Mouse (Mus musculus): ENCODE measurements around the gene Ces5a.
"Not testable (repeated sequence)": the region's sequence is repeated elsewhere in the genome, so short reads cannot be mapped to it uniquely, and the experiment has no call there.

Gene Ces5a

DNA sequence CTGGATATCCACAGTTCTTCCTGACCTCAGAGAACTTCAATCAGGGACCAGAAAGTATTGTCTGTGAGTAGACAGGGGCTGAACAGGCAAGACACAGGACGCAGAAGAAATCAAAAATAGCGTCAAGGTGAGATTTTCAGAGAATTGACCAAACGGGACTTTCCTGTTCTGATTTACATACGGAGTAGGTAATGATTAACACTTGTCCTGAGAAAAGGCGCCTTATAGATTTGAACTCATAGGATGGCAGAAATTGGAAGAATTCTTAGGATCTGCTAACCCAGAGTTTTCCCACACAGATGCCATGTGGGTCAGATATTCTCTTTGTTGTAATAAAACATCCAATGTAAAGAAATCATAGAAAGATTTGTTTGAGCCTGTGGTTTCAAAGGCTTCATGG is at the start of gene Ces5a:
Gene Ces5a, minus strand, starts transcription at position 101 of the 400 bp plus-strand sequence.
- no peak for DNase-seq (ENCODE audit: low read depth, low spot score)

- DNase-seq (ENCODE audit: low read depth, low spot score): no peak
Measured at GRCm38 (mm10) chr8:93572841-93573240, 37.2 kb upstream of the Ces5a start.

GRCm38 (mm10) chr8:93572095-93572501 is 36.5 kb upstream of the Ces5a start:
- no peak for DNase-seq (ENCODE audit: low read depth, low spot score)

- DNase-seq (ENCODE audit: low read depth, low spot score): peak; percentile 56
Measured at GRCm38 (mm10) chr8:93571369-93571985, 35.8 kb upstream of the Ces5a start.

DNA sequence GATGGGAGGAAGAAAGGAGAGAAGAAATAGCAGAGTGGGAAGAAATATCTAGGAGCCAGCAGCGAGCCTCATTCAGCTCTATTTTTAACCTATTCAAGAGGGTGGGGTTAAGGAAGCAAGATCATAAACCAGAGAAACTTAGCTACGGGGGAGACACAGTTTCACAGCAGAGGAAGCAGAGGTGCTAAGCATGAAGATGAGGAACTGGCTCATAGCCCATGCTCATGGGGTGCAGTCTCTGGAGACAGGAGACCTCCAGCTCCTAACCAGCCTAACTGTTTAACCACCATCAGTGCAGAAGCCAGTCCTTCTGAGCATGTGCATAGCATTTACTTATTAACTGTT is 34.5 kb upstream of the Ces5a start:
- DNase-seq (ENCODE audit: low read depth, low spot score): no peak

- DNase-seq (ENCODE audit: low read depth, low spot score): peak; percentile 87
Measured at GRCm38 (mm10) chr8:93569311-93570185, 33.9 kb upstream of the Ces5a start.

GRCm38 (mm10) chr8:93568666-93569065 is 33.0 kb upstream of the Ces5a start:
- DNase-seq (ENCODE audit: low read depth, low spot score): no peak

- DNase-seq (ENCODE audit: low read depth, low spot score): no peak
Measured at GRCm38 (mm10) chr8:93567086-93567485, 31.5 kb upstream of the Ces5a start.

GRCm38 (mm10) chr8:93564634-93565033 is 29.0 kb upstream of the Ces5a start:
- no peak for DNase-seq (ENCODE audit: low read depth, low spot score)

- no peak for DNase-seq (ENCODE audit: low read depth, low spot score)
Measured at GRCm38 (mm10) chr8:93563551-93563950, 27.9 kb upstream of the Ces5a start.

DNA sequence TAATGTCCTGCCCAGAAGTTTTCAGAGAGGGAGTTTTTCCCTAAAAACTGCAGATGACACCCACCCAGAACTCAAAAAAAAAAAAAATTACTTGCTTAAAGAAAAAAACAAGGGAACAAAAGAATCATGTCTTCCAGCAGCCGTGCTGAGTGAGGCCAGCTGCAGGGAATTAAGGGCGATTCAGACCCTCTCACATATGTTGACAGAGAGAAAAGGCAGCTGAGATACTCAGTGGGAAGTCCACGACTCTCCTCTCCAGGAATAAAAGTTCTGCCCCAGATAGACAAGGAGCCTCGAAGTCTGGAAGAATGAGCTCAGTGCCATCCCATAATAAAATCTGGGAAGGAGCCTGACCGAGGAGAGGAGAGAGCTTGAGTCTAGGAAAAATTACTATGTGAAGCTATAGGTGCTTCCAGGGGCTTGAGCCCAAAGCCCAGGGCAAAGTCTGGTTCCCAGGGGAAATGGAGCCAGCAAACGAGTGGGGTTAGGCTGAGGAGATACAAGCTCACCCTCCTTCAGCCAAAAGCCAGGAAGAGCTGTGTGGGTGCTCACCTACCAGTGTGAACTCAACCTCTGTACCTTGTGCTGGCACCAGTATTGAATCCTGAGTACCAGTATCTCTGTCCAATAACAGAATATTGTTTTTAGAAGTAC is 27.1 kb upstream of the Ces5a start:
- DNase-seq (ENCODE audit: low read depth, low spot score): no peak

DNA sequence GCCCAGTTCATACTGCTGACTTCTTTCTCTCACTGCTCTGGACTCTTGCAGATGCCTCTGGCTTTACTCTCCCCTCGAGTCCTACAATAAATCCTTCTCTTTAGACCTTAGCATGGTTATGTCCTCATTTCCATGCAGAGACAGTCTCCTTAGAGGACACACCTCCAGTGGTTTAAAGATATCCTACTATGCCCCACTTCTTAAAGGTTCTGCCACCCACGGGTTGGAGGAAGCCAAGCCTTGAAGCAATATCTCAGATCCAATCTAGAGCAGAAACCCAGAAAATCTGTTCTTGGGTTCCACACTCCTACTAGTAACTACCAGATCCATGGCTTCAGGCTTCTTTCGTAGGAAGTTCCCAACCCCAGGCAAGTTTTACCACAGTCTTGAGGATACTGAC is 25.6 kb upstream of the Ces5a start:
- DNase-seq (ENCODE audit: low read depth, low spot score): no peak

- no peak for DNase-seq (ENCODE audit: low read depth, low spot score)
Measured at GRCm38 (mm10) chr8:93559696-93560095, 24.1 kb upstream of the Ces5a start.

DNA sequence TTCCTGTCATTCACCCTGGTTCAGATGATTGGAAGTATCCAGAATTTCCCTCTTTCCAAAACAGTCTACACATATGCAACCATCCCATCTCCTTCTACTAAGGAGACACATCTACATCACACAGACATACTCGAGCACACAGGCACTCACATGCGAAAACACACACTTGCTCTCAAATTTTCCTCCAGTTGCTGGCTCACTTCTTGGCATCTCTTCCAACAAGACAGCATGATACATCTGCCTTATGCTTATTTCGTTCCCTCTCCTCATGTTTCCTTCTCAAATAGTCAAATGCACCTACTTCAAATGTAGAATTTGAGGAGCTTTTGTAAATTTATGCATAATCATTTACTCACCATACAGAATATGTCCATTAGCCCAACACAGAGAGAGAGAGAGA is 33.0 kb downstream of the Ces5a start:
- DNase-seq (ENCODE audit: low read depth, low spot score): no peak

GRCm38 (mm10) chr8:93499437-93499836 is 36.2 kb downstream of the Ces5a start:
- DNase-seq (ENCODE audit: low read depth, low spot score): no peak

- peak; percentile 10 for DNase-seq (ENCODE audit: low read depth, low spot score)
Measured at GRCm38 (mm10) chr8:93495330-93495729, 40.3 kb downstream of the Ces5a start.

- DNase-seq (ENCODE audit: low read depth, low spot score): no peak
Measured at GRCm38 (mm10) chr8:93488743-93489142, 46.9 kb downstream of the Ces5a start.

DNA sequence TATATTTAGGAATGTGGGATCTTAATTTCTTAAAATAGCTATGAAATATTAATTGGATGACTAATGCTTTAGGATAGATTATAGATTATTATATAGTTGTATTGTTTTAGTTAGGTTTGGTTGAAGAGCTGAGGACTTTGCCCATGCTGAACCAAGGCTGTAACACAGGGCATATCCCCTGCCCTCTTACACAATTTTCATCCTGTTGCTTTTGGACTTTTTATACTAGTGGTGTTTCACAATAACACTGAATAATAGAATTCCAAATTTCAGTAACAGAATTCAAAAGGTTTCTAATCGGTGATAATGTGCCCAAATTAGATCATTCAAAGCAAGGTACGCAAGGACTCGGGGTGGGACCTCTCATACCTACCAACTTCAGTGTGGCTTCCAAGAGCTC is 57.4 kb downstream of the Ces5a start:
- DNase-seq (ENCODE audit: low read depth, low spot score): no peak

DNA sequence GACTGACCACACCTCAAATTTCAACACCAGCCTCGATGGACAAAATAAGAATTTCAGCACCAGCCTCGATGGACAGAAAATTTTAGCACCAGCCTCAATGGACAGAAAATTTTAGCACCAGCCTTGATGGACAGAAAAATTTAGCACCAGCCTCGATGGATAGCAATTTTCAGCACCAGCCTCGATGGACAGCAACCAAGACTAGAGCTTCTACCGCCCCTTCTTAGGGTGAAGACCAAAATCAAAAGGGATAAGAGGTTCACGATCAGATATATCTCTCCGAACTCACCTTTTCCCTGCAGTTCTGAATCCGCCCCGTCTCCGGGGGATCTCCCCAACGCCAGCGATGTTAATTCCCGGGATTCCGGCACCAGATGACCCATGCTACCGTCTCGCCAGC is 65.9 kb downstream of the Ces5a start:
- DNase-seq (ENCODE audit: low read depth, low spot score): not testable (repeated sequence)

- DNase-seq (ENCODE audit: low read depth, low spot score): no peak
Measured at GRCm38 (mm10) chr8:93454258-93454877, 81.3 kb downstream of the Ces5a start.
